7 mouse cellular contexts compared by ENCODE assay signal in the genomic region with DNA sequence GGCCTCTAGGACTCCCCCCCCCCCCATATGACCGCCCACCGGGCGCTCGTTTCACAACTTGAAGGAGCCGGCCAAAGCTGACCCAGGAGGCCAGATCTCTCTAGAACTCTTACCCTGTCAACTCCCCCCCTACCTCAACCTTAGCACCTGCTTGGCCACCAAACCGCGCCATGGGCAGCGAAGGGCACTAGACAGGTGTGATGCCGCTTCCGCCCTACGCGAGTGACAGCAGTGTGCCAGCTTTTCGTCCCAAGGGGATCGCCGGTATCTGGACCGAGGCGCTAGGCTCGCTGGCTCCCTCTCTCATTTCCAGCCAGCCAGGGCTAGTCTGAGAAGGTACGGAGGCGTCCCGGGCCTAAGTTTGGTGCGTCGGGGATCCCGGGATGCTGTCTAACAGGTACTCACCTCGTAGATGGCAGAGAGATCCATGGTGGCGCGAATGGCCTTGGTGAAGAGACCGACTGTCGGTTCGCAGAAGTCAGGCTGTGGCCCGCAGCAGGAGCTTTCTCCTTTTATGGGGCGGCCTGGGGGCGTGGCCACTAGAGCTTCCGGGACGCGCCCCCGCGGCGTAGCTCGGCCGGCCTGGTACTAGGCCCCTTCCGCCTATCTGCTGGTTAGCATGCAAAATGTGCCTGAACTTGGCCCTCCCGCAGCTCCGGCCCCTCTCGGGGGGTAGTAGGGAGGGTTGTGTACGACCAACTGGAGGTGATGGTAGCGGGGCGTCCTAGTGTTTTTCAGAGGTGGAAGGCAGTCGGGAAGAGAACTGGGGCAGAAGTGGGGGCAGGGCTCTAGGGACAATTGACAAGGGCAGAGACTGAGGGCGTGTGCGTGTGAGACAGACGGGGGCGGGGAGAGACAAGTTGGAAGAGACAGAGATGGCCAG. TPM values are rescaled to one million over a fixed set of nuclear protein-coding genes. Genes with fewer than 3 reads are reported as not detected.
A peak's percentile ranks its signal among the peaks of the same experiment; 100 is the strongest.
DNase-seq lines count a peak whose midpoint lies in the region; ATAC-seq lines count a peak whose summit lies in the region.

No protein-coding gene starts in this region.

- DNase-seq in adrenal gland, postnatal 10 days, result peak; percentile 98
- peak; percentile 86 for DNase-seq in embryo, embryonic 9.5 days (ENCODE audit: extremely low spot score)
- DNase-seq in kidney, adult 11 months, result peak; percentile 93
- DNase-seq in spleen, adult 18-20 months, result peak; percentile 94 to 99

- peak; percentile 16 for ATAC-seq in granulocyte monocyte progenitor cell, adult 5-6 weeks (replicated peaks; ENCODE audit: poor library complexity, severe bottlenecking)
- ATAC-seq in limb, embryonic 13.5 days (ENCODE audit: low FRiP score, low read depth), result peak; percentile 55
- 0 out of 2 replicates have a peak, but pooled peaks have one; percentile 31 for ATAC-seq in midbrain, embryonic 15.5 days (replicated peaks)

- peak overlapping the region; percentile 91 for H3K9ac ChIP-seq in limb, embryonic 13.5 days
- peak overlapping the region; percentile 52 for H3K9ac ChIP-seq in midbrain, embryonic 15.5 days

- H3K36me3 ChIP-seq in limb, embryonic 13.5 days, result peaks cover 10% of the 10 kb centered on the region
- no peaks in the 10 kb centered on the region for H3K36me3 ChIP-seq in midbrain, embryonic 15.5 days (replicated peaks)

- peak overlapping the region; percentile 77 for H3K4me3 ChIP-seq in limb, embryonic 13.5 days
- H3K4me3 ChIP-seq in midbrain, embryonic 15.5 days, result peak overlapping the region; percentile 43

- WGBS in limb, embryonic 13.5 days, result 2% methylated on average over 53 of the region's 53 CpGs
- 1% methylated on average over 53 of the region's 53 CpGs for whole genome bisulfite sequencing in midbrain, embryonic 15.5 days

- H3K4me2 ChIP-seq in limb, embryonic 13.5 days (replicated peaks), result peak overlapping the region; percentile 95
- H3K4me2 ChIP-seq in midbrain, embryonic 15.5 days, result peak overlapping the region; percentile 58

- H3K4me1 ChIP-seq in limb, embryonic 13.5 days, result peaks cover 81% of the 10 kb centered on the region
- H3K4me1 ChIP-seq in midbrain, embryonic 15.5 days, result peaks cover 47% of the 10 kb centered on the region

- H3K27me3 ChIP-seq in limb, embryonic 13.5 days, result no peaks in the 10 kb centered on the region
- H3K27me3 ChIP-seq in midbrain, embryonic 15.5 days (replicated peaks), result no peaks in the 10 kb centered on the region

- no peaks in the 10 kb centered on the region for H3K9me3 ChIP-seq in limb, embryonic 13.5 days
- no peaks in the 10 kb centered on the region for H3K9me3 ChIP-seq in midbrain, embryonic 15.5 days

- peak overlapping the region; percentile 87 for H3K27ac ChIP-seq in limb, embryonic 13.5 days
- peak overlapping the region; percentile 55 for H3K27ac ChIP-seq in midbrain, embryonic 15.5 days

RNA-seq across cellular contexts. Expression of gene Zfp36, which starts 1.0 kb away (rescaled TPM):
- 10 to 100 TPM; 11.4 to 27.2 TPM for total RNA-seq in adrenal gland, postnatal 10 days (2021)
- total RNA-seq in granulocyte monocyte progenitor cell, adult 5-6 weeks (2014; fragmentation: Nextera tagmentation), result 37.1 and 55.8 TPM in 2 replicates
- total RNA-seq in granulocyte monocyte progenitor cell, adult 5-6 weeks (2017), result 30.8 and 41.3 TPM in 2 replicates
- 8.9 and 10.3 TPM in 2 replicates for polyA plus RNA-seq in limb, embryonic 13.5 days (2015; fragmentation: Nextera tagmentation; extraction: Ambion mirVana)
- polyA plus RNA-seq in midbrain, embryonic 15.5 days (2015; fragmentation: Nextera tagmentation; extraction: Ambion mirVana), result 3.2 and 3.3 TPM in 2 replicates

RNA-seq across cellular contexts. Expression of gene Plekhg2, which starts 6.6 kb away (rescaled TPM):
- 10 to 100 TPM; 27.9 to 37.0 TPM for total RNA-seq in adrenal gland, postnatal 10 days (2021)
- total RNA-seq in granulocyte monocyte progenitor cell, adult 5-6 weeks (2014; fragmentation: Nextera tagmentation), result 4.1 and 6.1 TPM in 2 replicates
- total RNA-seq in granulocyte monocyte progenitor cell, adult 5-6 weeks (2017), result 0.88 and 1.1 TPM in 2 replicates
- polyA plus RNA-seq in limb, embryonic 13.5 days (2015; fragmentation: Nextera tagmentation; extraction: Ambion mirVana), result 89.5 and 98.3 TPM in 2 replicates
- 28.8 and 32.5 TPM in 2 replicates for polyA plus RNA-seq in midbrain, embryonic 15.5 days (2015; fragmentation: Nextera tagmentation; extraction: Ambion mirVana)

RNA-seq across cellular contexts. Expression of gene Med29, which starts 13.5 kb away (rescaled TPM):
- 10 to 100 TPM; 19.8 to 25.9 TPM for total RNA-seq in adrenal gland, postnatal 10 days (2021)
- 19.2 and 25.5 TPM in 2 replicates for total RNA-seq in granulocyte monocyte progenitor cell, adult 5-6 weeks (2014; fragmentation: Nextera tagmentation)
- total RNA-seq in granulocyte monocyte progenitor cell, adult 5-6 weeks (2017), result 16.7 and 18.5 TPM in 2 replicates
- 47.9 and 55.0 TPM in 2 replicates for polyA plus RNA-seq in limb, embryonic 13.5 days (2015; fragmentation: Nextera tagmentation; extraction: Ambion mirVana)
- polyA plus RNA-seq in midbrain, embryonic 15.5 days (2015; fragmentation: Nextera tagmentation; extraction: Ambion mirVana), result 46.6 and 47.0 TPM in 2 replicates

RNA-seq across cellular contexts. Expression of gene Paf1, which starts 13.7 kb away (rescaled TPM):
- 10 to 100 TPM; 56.5 to 59.2 TPM for total RNA-seq in adrenal gland, postnatal 10 days (2021)
- total RNA-seq in granulocyte monocyte progenitor cell, adult 5-6 weeks (2014; fragmentation: Nextera tagmentation), result 97.6 and 111 TPM in 2 replicates
- 136 and 170 TPM in 2 replicates for total RNA-seq in granulocyte monocyte progenitor cell, adult 5-6 weeks (2017)
- 77.9 and 89.5 TPM in 2 replicates for polyA plus RNA-seq in limb, embryonic 13.5 days (2015; fragmentation: Nextera tagmentation; extraction: Ambion mirVana)
- 92.5 and 110 TPM in 2 replicates for polyA plus RNA-seq in midbrain, embryonic 15.5 days (2015; fragmentation: Nextera tagmentation; extraction: Ambion mirVana)

RNA-seq across cellular contexts. Expression of gene Rps16, which starts 28.6 kb away (rescaled TPM):
- 1,000 to 10,000 TPM; 1,220 to 1,241 TPM for total RNA-seq in adrenal gland, postnatal 10 days (2021)
- 4,181 and 4,473 TPM in 2 replicates for total RNA-seq in granulocyte monocyte progenitor cell, adult 5-6 weeks (2014; fragmentation: Nextera tagmentation)
- total RNA-seq in granulocyte monocyte progenitor cell, adult 5-6 weeks (2017), result 929 and 980 TPM in 2 replicates
- polyA plus RNA-seq in limb, embryonic 13.5 days (2015; fragmentation: Nextera tagmentation; extraction: Ambion mirVana), result 908 and 932 TPM in 2 replicates
- polyA plus RNA-seq in midbrain, embryonic 15.5 days (2015; fragmentation: Nextera tagmentation; extraction: Ambion mirVana), result 430 and 438 TPM in 2 replicates

Comparison
In these comparisons a context has a peak if more than half of its experiments do, and no peak if none do; other contexts are left out.
1. Peak in every context shown above with its lines: DNase-seq, ATAC-seq, H3K4me3 ChIP-seq and H3K27ac ChIP-seq.
2. RNA of gene Plekhg2, which starts 6.6 kb away (total RNA-seq): 27.9 to 37.0 TPM in adrenal gland, postnatal 10 days; 0.88 to 6.1 TPM in granulocyte monocyte progenitor cell, adult 5-6 weeks; every median in the first group is over 4 times any median in the second.